Mouse (Mus musculus) bone marrow, adult 2 months (tissue): ENCODE measurements around the gene Lgals2.

ENCODE experiments used
- CTCF ChIP-seq: fragments of 200-500 bp; IDR thresholded peaks from 2 replicates; pipeline ENCODE4 v1.5.1; 2011; ENCODE audit warnings: low read length, control low read depth; ENCODE audit not compliant: control insufficient read depth, insufficient read depth
- POLR2A ChIP-seq: fragments of 200-500 bp; IDR thresholded peaks from 2 replicates; pipeline ENCODE4 v1.6.1; 2011; ENCODE audit warnings: low read depth, mild to moderate bottlenecking, control low read depth, low read length, borderline replicate concordance; ENCODE audit not compliant: control insufficient read depth

DNA sequence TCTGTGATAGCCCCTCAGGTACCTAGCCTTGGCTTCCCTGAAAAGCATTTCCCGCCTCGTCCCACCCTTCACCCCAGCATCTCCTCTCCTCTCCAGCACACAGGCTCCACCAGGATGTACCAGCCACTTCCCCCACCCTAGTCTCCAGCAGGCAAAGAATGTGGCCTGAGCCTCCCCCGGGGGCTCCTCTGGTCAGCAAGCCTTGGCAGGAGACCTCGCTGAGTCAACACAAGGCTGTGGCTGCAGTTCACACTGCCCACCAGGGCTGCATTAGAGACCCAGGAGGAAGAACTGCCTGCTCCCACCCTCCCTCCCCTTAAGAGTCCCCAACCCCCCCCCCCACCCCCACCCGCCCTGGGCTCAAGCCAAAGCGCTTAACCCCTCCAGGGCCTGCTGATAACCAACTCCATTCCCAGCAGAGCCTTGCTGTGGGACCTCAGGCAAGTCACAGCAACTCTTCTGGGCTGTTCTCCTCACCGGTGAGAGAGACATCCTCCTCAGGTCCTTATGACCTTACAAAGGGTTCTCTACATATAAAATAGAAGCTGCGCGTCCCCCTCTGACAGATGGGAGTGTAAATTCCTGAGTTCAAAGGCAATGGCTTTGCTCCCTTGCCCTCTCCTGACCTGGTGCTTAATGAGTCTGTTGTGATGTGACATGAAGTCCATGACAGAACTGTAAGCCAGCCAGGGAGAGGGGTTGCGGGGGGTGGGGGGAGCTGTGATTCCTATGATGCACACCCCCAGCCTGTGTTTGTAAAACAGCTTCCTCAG, 20.9 kb downstream of the Lgals2 start:
- TF ChIP-seq POLR2A (no peak), CTCF (no peak)
